Mouse (Mus musculus) liver, embryonic 11.5 days (tissue): ENCODE results near the gene Dpp6. TPM values are rescaled to one million over a fixed set of nuclear protein-coding genes. Genes with fewer than 3 reads are reported as not detected.
A peak's percentile ranks its signal among the peaks of the same experiment; 100 is the strongest.

ENCODE experiments used
- ATAC-seq: fragments of 200-750 bp; cut with Nextera tagmentation; replicated peaks from 2 replicates; pipeline ENCODE4 v1.8.0; 2017; ENCODE audit warnings: moderate number of reproducible peaks, mild to moderate bottlenecking, moderate TSS enrichment, moderate library complexity; ENCODE audit not compliant: low FRiP score
- DNase-seq: peaks from one replicate; pipeline ENCODE4 v3.0.0-alpha.2; 2017; ENCODE audit warnings: low spot score
- H3K27ac ChIP-seq: fragments of 300-500 bp; sonication (generic); 2 replicates; pipeline ENCODE4 v1.5.1; 2014; ENCODE audit warnings: mild to moderate bottlenecking, low read depth, low read length, control low read depth
- H3K27me3 ChIP-seq: fragments of 300-500 bp; sonication (generic); replicated peaks from 2 replicates; pipeline ENCODE4 v1.6.1; 2014; ENCODE audit warnings: low read length, mixed read lengths; ENCODE audit not compliant: control insufficient read depth, insufficient read depth
- H3K36me3 ChIP-seq: fragments of 300-500 bp; sonication (generic); 2 replicates; pipeline ENCODE4 v1.6.1; 2014; ENCODE audit warnings: mild to moderate bottlenecking, low read length, moderate library complexity, mixed read lengths; ENCODE audit not compliant: control insufficient read depth, insufficient read depth
- H3K4me1 ChIP-seq: fragments of 300-500 bp; sonication (generic); replicated peaks from 2 replicates; pipeline ENCODE4 v1.6.1; 2014; ENCODE audit warnings: low read length, mixed read lengths; ENCODE audit not compliant: control insufficient read depth, insufficient read depth
- H3K4me2 ChIP-seq: fragments of 300-500 bp; sonication (generic); 2 replicates; pipeline ENCODE4 v1.6.1; 2014; ENCODE audit warnings: mild to moderate bottlenecking, control low read depth, moderate library complexity
- H3K4me3 ChIP-seq: fragments of 300-500 bp; sonication (generic); 2 replicates; pipeline ENCODE4 v1.5.1; 2014; ENCODE audit warnings: low read depth, low read length, control low read depth
- H3K9ac ChIP-seq: fragments of 300-500 bp; sonication (generic); 2 replicates; pipeline ENCODE4 v1.6.1; 2014; ENCODE audit warnings: low read depth, low read length, control low read depth
- H3K9me3 ChIP-seq: fragments of 300-500 bp; sonication (generic); 2 replicates; pipeline ENCODE4 v1.6.1; 2016; ENCODE audit warnings: low read length, inconsistent platforms, mixed read lengths; ENCODE audit not compliant: control insufficient read depth
- WGBS: fragments of 180-500 bp; shearing (Covaris S2); extraction: QIAGEN DNeasy Blood & Tissue Kit; methylation state at CpG from one replicate; pipeline ENCODE4 v1.1.7; 2014; 5-methylcytosine and 5-hydroxymethylcytosine counted together
- polyA plus RNA-seq: library from polyadenylated mRNA; unstranded; fragments of >200 nt; fragmentation: Nextera tagmentation; extraction: Ambion mirVana; gene quantifications from 2 replicates; pipeline ENCODE4 v1.2.1, GENCODE M21; 2014

Gene Dpp6
- polyA plus RNA-seq, 1 experiment from 2014 or later, result 1.1 TPM

GRCm38 (mm10) chr5:27731392-27731791 lies 914.4 kb downstream of the Dpp6 start:
- H3K36me3 ChIP-seq, result no peaks in the 10 kb centered on the region
- H3K4me1 ChIP-seq, result no peaks in the 10 kb centered on the region
- H3K9ac ChIP-seq, result no peak overlapping the region
- no peak for DNase-seq
- H3K9me3 ChIP-seq, result peaks cover 3% of the 10 kb centered on the region; the same call in 1 of the 2 replicates
- no peaks in the 10 kb centered on the region for H3K27me3 ChIP-seq
- ATAC-seq, result no peak
- WGBS, result 69% methylated on average over 1 of the region's 1 CpGs
- no peak overlapping the region for H3K27ac ChIP-seq
- H3K4me3 ChIP-seq, result no peak overlapping the region
- H3K4me2 ChIP-seq, result no peak overlapping the region

- WGBS, result 72% methylated on average over 5 of the region's 5 CpGs
- no peak overlapping the region for H3K4me2 ChIP-seq
- no peak for ATAC-seq
Observed at GRCm38 (mm10) chr5:27732288-27732868, 915.4 kb downstream of the Dpp6 start.

GRCm38 (mm10) chr5:27737168-27737567 lies 920.2 kb downstream of the Dpp6 start:
- H3K27me3 ChIP-seq, result no peaks in the 10 kb centered on the region
- peaks cover 3% of the 10 kb centered on the region; the same call in 1 of the 2 replicates for H3K9me3 ChIP-seq
- no peak overlapping the region for H3K9ac ChIP-seq
- 0% methylated on average over 3 of the region's 3 CpGs for WGBS
- peak; percentile 55 for DNase-seq
- peak; percentile 61 for ATAC-seq
- H3K36me3 ChIP-seq, result peaks cover 5% of the 10 kb centered on the region; the same call in 1 of the 2 replicates
- H3K4me2 ChIP-seq, result no peak overlapping the region
- H3K4me1 ChIP-seq, result no peaks in the 10 kb centered on the region
- H3K27ac ChIP-seq, result no peak overlapping the region
- no peak overlapping the region for H3K4me3 ChIP-seq

More at GRCm38 (mm10) chr5:27732288-27732868, 915.4 kb downstream of the Dpp6 start:
- H3K27ac ChIP-seq, result no peak overlapping the region
- no peaks in the 10 kb centered on the region for H3K36me3 ChIP-seq
- H3K9ac ChIP-seq, result no peak overlapping the region
- no peak overlapping the region for H3K4me3 ChIP-seq
- no peak for DNase-seq
- peaks cover 3% of the 10 kb centered on the region; the same call in 1 of the 2 replicates for H3K9me3 ChIP-seq
- H3K4me1 ChIP-seq, result no peaks in the 10 kb centered on the region
- no peaks in the 10 kb centered on the region for H3K27me3 ChIP-seq

- no peak for DNase-seq
- ATAC-seq, result no peak
- Histone ChIP-seq H3K4me2 (no peak overlapping the region), H3K27ac (no peak overlapping the region), H3K36me3 (peaks cover 21% of the 10 kb centered on the region), H3K4me3 (no peak overlapping the region), H3K4me1 (no peaks in the 10 kb centered on the region), H3K27me3 (no peaks in the 10 kb centered on the region), H3K9me3 (peaks cover 3% of the 10 kb centered on the region; the same call in 1 of the 2 replicates), H3K9ac (no peak overlapping the region)
- 77% methylated on average over 6 of the region's 6 CpGs for WGBS
Observed at GRCm38 (mm10) chr5:27739216-27739615, 922.2 kb downstream of the Dpp6 start.

GRCm38 (mm10) chr5:27744944-27745343 lies 927.9 kb downstream of the Dpp6 start:
- ATAC-seq (no peak), DNase-seq (no peak)
- H3K4me3 ChIP-seq, result no peak overlapping the region
- WGBS, result 100% methylated on average over 1 of the region's 1 CpGs
- H3K9me3 ChIP-seq, result no peaks in the 10 kb centered on the region
- no peak overlapping the region for H3K27ac ChIP-seq
- H3K9ac ChIP-seq, result no peak overlapping the region
- H3K4me2 ChIP-seq, result no peak overlapping the region
- H3K4me1 ChIP-seq, result no peaks in the 10 kb centered on the region
- no peaks in the 10 kb centered on the region for H3K27me3 ChIP-seq
- peaks cover 46% of the 10 kb centered on the region for H3K36me3 ChIP-seq

GRCm38 (mm10) chr5:27765780-27766179 lies 948.8 kb downstream of the Dpp6 start:
- H3K9me3 ChIP-seq, result no peaks in the 10 kb centered on the region
- no peak overlapping the region for H3K4me3 ChIP-seq
- H3K4me1 ChIP-seq, result no peaks in the 10 kb centered on the region
- H3K27ac ChIP-seq, result no peak overlapping the region
- H3K9ac ChIP-seq, result no peak overlapping the region
- H3K27me3 ChIP-seq, result no peaks in the 10 kb centered on the region
- ATAC-seq, result no peak
- H3K4me2 ChIP-seq, result no peak overlapping the region
- H3K36me3 ChIP-seq, result peaks cover 48% of the 10 kb centered on the region
- 88% methylated on average over 4 of the region's 4 CpGs for WGBS
- DNase-seq, result no peak

GRCm38 (mm10) chr5:27767948-27768347 lies 950.9 kb downstream of the Dpp6 start:
- 88% methylated on average over 5 of the region's 5 CpGs for WGBS
- DNase-seq, result no peak
- H3K36me3 ChIP-seq, result peaks cover 48% of the 10 kb centered on the region

More at GRCm38 (mm10) chr5:27767948-27768347, 950.9 kb downstream of the Dpp6 start:
- H3K27ac ChIP-seq, result no peak overlapping the region
- no peak for ATAC-seq
- no peak overlapping the region for H3K4me3 ChIP-seq
- no peaks in the 10 kb centered on the region for H3K27me3 ChIP-seq
- no peak overlapping the region for H3K4me2 ChIP-seq
- H3K9me3 ChIP-seq, result no peaks in the 10 kb centered on the region
- H3K9ac ChIP-seq, result no peak overlapping the region
- no peaks in the 10 kb centered on the region for H3K4me1 ChIP-seq
